Mouse (Mus musculus): ENCODE data around the gene Tmem184b. TPM values are rescaled to one million over a fixed set of nuclear protein-coding genes. Genes with fewer than 3 reads are reported as not detected.

Gene Tmem184b
- total RNA-seq, 2 experiments from 2014 or later, result 48.2 to 83.4 TPM

GRCm38 (mm10) chr15:79430461-79431000 lies 27.2 kb upstream of the Tmem184b start:
- DNase-seq (ENCODE audit: low spot score in 2 of 2), result no peak

- DNase-seq (ENCODE audit: low spot score in 2 of 2), result no peak
Measured at GRCm38 (mm10) chr15:79429994-79430393, 26.6 kb upstream of the Tmem184b start.

GRCm38 (mm10) chr15:79429527-79429926 lies 26.2 kb upstream of the Tmem184b start:
- DNase-seq (ENCODE audit: low spot score in 2 of 2), result no peak

- no peak for DNase-seq (ENCODE audit: low spot score in 2 of 2)
Measured at GRCm38 (mm10) chr15:79428616-79429015, 25.2 kb upstream of the Tmem184b start.

GRCm38 (mm10) chr15:79427516-79427915 lies 24.1 kb upstream of the Tmem184b start:
- DNase-seq (ENCODE audit: low spot score in 2 of 2), result no peak

- peak in 1 of 2 experiments; percentile 20 for DNase-seq (ENCODE audit: low spot score in 2 of 2)
Measured at GRCm38 (mm10) chr15:79425516-79425915, 22.1 kb upstream of the Tmem184b start.

- peak in 1 of 2 experiments; percentile 64 for DNase-seq (ENCODE audit: low spot score in 2 of 2)
Measured at GRCm38 (mm10) chr15:79424602-79425001, 21.2 kb upstream of the Tmem184b start.

- no peak for DNase-seq (ENCODE audit: low spot score in 2 of 2)
Measured at GRCm38 (mm10) chr15:79422715-79423243, 19.4 kb upstream of the Tmem184b start.

GRCm38 (mm10) chr15:79418677-79419076 lies 15.3 kb upstream of the Tmem184b start:
- DNase-seq (ENCODE audit: low spot score in 2 of 2), result no peak

GRCm38 (mm10) chr15:79418265-79418664 lies 14.9 kb upstream of the Tmem184b start:
- DNase-seq (ENCODE audit: low spot score in 2 of 2), result no peak

GRCm38 (mm10) chr15:79417379-79417778 lies 14.0 kb upstream of the Tmem184b start:
- DNase-seq (ENCODE audit: low spot score in 2 of 2), result no peak

GRCm38 (mm10) chr15:79416460-79417085 lies 13.2 kb upstream of the Tmem184b start:
- DNase-seq (ENCODE audit: low spot score in 2 of 2), result no peak

- no peak for DNase-seq (ENCODE audit: low spot score in 2 of 2)
Measured at GRCm38 (mm10) chr15:79414513-79414912, 11.1 kb upstream of the Tmem184b start.

- no peak for DNase-seq (ENCODE audit: low spot score in 2 of 2)
Measured at GRCm38 (mm10) chr15:79413802-79414201, 10.4 kb upstream of the Tmem184b start.

- no peak for DNase-seq (ENCODE audit: low spot score in 2 of 2)
Measured at GRCm38 (mm10) chr15:79413201-79413600, 9.8 kb upstream of the Tmem184b start.

GRCm38 (mm10) chr15:79411363-79412065 lies 8.1 kb upstream of the Tmem184b start:
- DNase-seq (ENCODE audit: low spot score in 2 of 2), result no peak

GRCm38 (mm10) chr15:79409077-79409573 lies 5.8 kb upstream of the Tmem184b start:
- no peak for DNase-seq (ENCODE audit: low spot score in 2 of 2)

- no peak for DNase-seq (ENCODE audit: low spot score in 2 of 2)
Measured at GRCm38 (mm10) chr15:79406564-79406963, 3.2 kb upstream of the Tmem184b start.

GRCm38 (mm10) chr15:79404277-79404676 lies 908 bp upstream of the Tmem184b start:
- no peak for DNase-seq (ENCODE audit: low spot score in 2 of 2)

GRCm38 (mm10) chr15:79403763-79404210 lies 418 bp upstream of the Tmem184b start:
- DNase-seq (ENCODE audit: low spot score in 2 of 2), result no peak

GRCm38 (mm10) chr15:79402176-79402575 lies 1.2 kb downstream of the Tmem184b start:
- no peak for DNase-seq (ENCODE audit: low spot score in 2 of 2)

- DNase-seq (ENCODE audit: low spot score in 2 of 2), result no peak
Measured at GRCm38 (mm10) chr15:79400975-79401365, 2.4 kb downstream of the Tmem184b start.
